Mouse (Mus musculus): ENCODE results near the gene Sptbn4.

The Sptbn4 gene

GRCm38 (mm10) chr7:27354144-27354543 is 93.3 kb downstream of the Sptbn4 start:
- DNase-seq (ENCODE audit: low spot score): no peak

GRCm38 (mm10) chr7:27345444-27345843 is 102.0 kb downstream of the Sptbn4 start:
- DNase-seq (ENCODE audit: low spot score): no peak

GRCm38 (mm10) chr7:27342595-27342994 is 104.9 kb downstream of the Sptbn4 start:
- DNase-seq (ENCODE audit: low spot score): no peak

GRCm38 (mm10) chr7:27339519-27339918 is 108.0 kb downstream of the Sptbn4 start:
- no peak for DNase-seq (ENCODE audit: low spot score)

GRCm38 (mm10) chr7:27339114-27339513 is 108.4 kb downstream of the Sptbn4 start:
- DNase-seq (ENCODE audit: low spot score): no peak

GRCm38 (mm10) chr7:27337175-27337853 is 110.2 kb downstream of the Sptbn4 start, which contains the start of gene Ltbp4:
TSS of gene Ltbp4 (minus strand) at chr7:27337692.
- no peak for DNase-seq (ENCODE audit: low spot score)

- DNase-seq (ENCODE audit: low spot score): peak; percentile 94
Measured at GRCm38 (mm10) chr7:27335928-27336823, 111.3 kb downstream of the Sptbn4 start.

- no peak for DNase-seq (ENCODE audit: low spot score)
Measured at GRCm38 (mm10) chr7:27335011-27335720, 112.3 kb downstream of the Sptbn4 start.

GRCm38 (mm10) chr7:27334405-27334911 is 113.0 kb downstream of the Sptbn4 start:
- no peak for DNase-seq (ENCODE audit: low spot score)

- DNase-seq (ENCODE audit: low spot score): no peak
Measured at GRCm38 (mm10) chr7:27333316-27333941, 114.1 kb downstream of the Sptbn4 start.

- DNase-seq (ENCODE audit: low spot score): peak; percentile 77
Measured at GRCm38 (mm10) chr7:27332353-27333199, 114.9 kb downstream of the Sptbn4 start.

- no peak for DNase-seq (ENCODE audit: low spot score)
Measured at GRCm38 (mm10) chr7:27331854-27332253, 115.6 kb downstream of the Sptbn4 start.

- DNase-seq (ENCODE audit: low spot score): no peak
Measured at GRCm38 (mm10) chr7:27331541-27331851, 116.0 kb downstream of the Sptbn4 start.

GRCm38 (mm10) chr7:27330709-27331540 is 116.6 kb downstream of the Sptbn4 start:
- peak; percentile 88 for DNase-seq (ENCODE audit: low spot score)

- DNase-seq (ENCODE audit: low spot score): no peak
Measured at GRCm38 (mm10) chr7:27329981-27330380, 117.5 kb downstream of the Sptbn4 start.

- peak; percentile 75 for DNase-seq (ENCODE audit: low spot score)
Measured at GRCm38 (mm10) chr7:27329326-27329947, 118.0 kb downstream of the Sptbn4 start.

- DNase-seq (ENCODE audit: low spot score): no peak
Measured at GRCm38 (mm10) chr7:27328648-27329047, 118.8 kb downstream of the Sptbn4 start.

- DNase-seq (ENCODE audit: low spot score): no peak
Measured at GRCm38 (mm10) chr7:27328161-27328560, 119.3 kb downstream of the Sptbn4 start.

GRCm38 (mm10) chr7:27327500-27327899 is 120.0 kb downstream of the Sptbn4 start:
- DNase-seq (ENCODE audit: low spot score): no peak

Data from ovary, postnatal 14 days (tissue).